Mouse (Mus musculus): ENCODE results near the gene Nrp2.

Gene Nrp2

GRCm38 (mm10) chr1:62825822-62826765 is 123.0 kb downstream of the Nrp2 start:
- no peak for DNase-seq

- no peak for DNase-seq
Observed at GRCm38 (mm10) chr1:62827316-62827715, 124.2 kb downstream of the Nrp2 start.

GRCm38 (mm10) chr1:62828156-62828555 is 125.1 kb downstream of the Nrp2 start:
- no peak for DNase-seq

- DNase-seq = no peak
Observed at GRCm38 (mm10) chr1:62829690-62830417, 126.8 kb downstream of the Nrp2 start.

GRCm38 (mm10) chr1:62830418-62830769 is 127.3 kb downstream of the Nrp2 start:
- DNase-seq = no peak

GRCm38 (mm10) chr1:62831725-62832455 is 128.8 kb downstream of the Nrp2 start:
- DNase-seq = no peak

- DNase-seq = no peak
Observed at GRCm38 (mm10) chr1:62833356-62833755, 130.3 kb downstream of the Nrp2 start.

GRCm38 (mm10) chr1:62834443-62835185 is 131.5 kb downstream of the Nrp2 start:
- DNase-seq = no peak

GRCm38 (mm10) chr1:62838083-62838482 is 135.0 kb downstream of the Nrp2 start:
- DNase-seq = no peak

GRCm38 (mm10) chr1:62838631-62839030 is 135.5 kb downstream of the Nrp2 start:
- no peak for DNase-seq

- no peak for DNase-seq
Observed at GRCm38 (mm10) chr1:62843215-62843614, 140.1 kb downstream of the Nrp2 start.

GRCm38 (mm10) chr1:62850990-62851940 is 148.2 kb downstream of the Nrp2 start:
- DNase-seq = no peak

- no peak for DNase-seq
Observed at GRCm38 (mm10) chr1:62853362-62853761, 150.3 kb downstream of the Nrp2 start.

- no peak for DNase-seq
Observed at GRCm38 (mm10) chr1:62853996-62854395, 150.9 kb downstream of the Nrp2 start.

GRCm38 (mm10) chr1:62859098-62859497 is 156.0 kb downstream of the Nrp2 start:
- DNase-seq = no peak

GRCm38 (mm10) chr1:62859556-62860300 is 156.6 kb downstream of the Nrp2 start:
- no peak for DNase-seq

- DNase-seq = no peak
Observed at GRCm38 (mm10) chr1:62860327-62860726, 157.2 kb downstream of the Nrp2 start.

GRCm38 (mm10) chr1:62860788-62861187 is 157.7 kb downstream of the Nrp2 start:
- DNase-seq = no peak
